Mouse (Mus musculus): Measurements from ENCODE around the gene Hcn3. TPM values are rescaled to one million over a fixed set of nuclear protein-coding genes. Genes with fewer than 3 reads are reported as not detected.

Hcn3 gene
- polyA plus RNA-seq, 1 experiment: 0.10 TPM

GRCm38 (mm10) chr3:89129908-89130307, 30.1 kb downstream of the Hcn3 start:
- no peaks in the 10 kb centered on the region for H3K36me3 ChIP-seq (ENCODE audit: control insufficient read depth, insufficient read depth)
- peaks cover 54% of the 10 kb centered on the region for H3K27me3 ChIP-seq (ENCODE audit: control insufficient read depth, insufficient read depth, insufficient read length)
- H3K79me2 ChIP-seq (ENCODE audit: control insufficient read depth, insufficient read depth): no peaks in the 10 kb centered on the region
- no peak overlapping the region for H3K4me2 ChIP-seq (ENCODE audit: low read depth)
- TF ChIP-seq MAX (IDR thresholded peaks at IDR 0.05; ENCODE audit: low read depth): no peak
- no peak overlapping the region for H3K4me3 ChIP-seq
- no peak overlapping the region for H3ac ChIP-seq (ENCODE audit: control insufficient read depth, insufficient read length)

DNA sequence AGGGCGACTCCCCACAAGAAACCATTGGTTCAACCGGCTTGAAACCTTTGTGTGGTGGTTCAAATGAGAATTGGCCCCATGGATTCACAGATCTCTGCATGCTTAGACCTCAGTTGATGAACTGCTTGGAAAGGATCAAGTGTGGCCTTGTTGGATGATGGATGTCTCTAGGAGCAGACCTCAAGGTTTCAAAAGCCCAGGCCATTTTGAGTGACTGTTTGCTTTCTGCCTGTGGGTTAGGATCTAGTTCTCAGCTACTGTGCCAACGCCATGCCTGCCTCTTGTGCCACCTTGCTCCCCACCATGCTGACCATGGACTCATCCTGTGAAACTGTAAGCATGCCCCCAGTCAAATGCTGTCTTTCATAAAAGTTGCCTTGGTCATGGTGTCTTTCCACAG, 34.0 kb downstream of the Hcn3 start:
- Histone ChIP-seq H3K4me2 (ENCODE audit: low read depth) (no peak overlapping the region), H3K36me3 (ENCODE audit: control insufficient read depth, insufficient read depth) (no peaks in the 10 kb centered on the region), H3K27me3 (ENCODE audit: control insufficient read depth, insufficient read depth, insufficient read length) (peaks cover 21% of the 10 kb centered on the region), H3K79me2 (ENCODE audit: control insufficient read depth, insufficient read depth) (no peaks in the 10 kb centered on the region), H3K4me3 (no peak overlapping the region), H3ac (ENCODE audit: control insufficient read depth, insufficient read length) (no peak overlapping the region)
- TF ChIP-seq REST (IDR thresholded peaks at IDR 0.05; ENCODE audit: insufficient read depth, insufficient read length) (no peak), MAX (IDR thresholded peaks at IDR 0.05; ENCODE audit: low read depth) (no peak), SRF (IDR thresholded peaks at IDR 0.05; ENCODE audit: control insufficient read depth, insufficient read length, low read depth) (no peak), TCF3 (IDR thresholded peaks at IDR 0.05; ENCODE audit: insufficient read length, low read depth) (no peak), E2F4 (IDR thresholded peaks at IDR 0.05; ENCODE audit: insufficient read depth) (no peak), USF1 (IDR thresholded peaks at IDR 0.05; ENCODE audit: low read depth) (no peak), MYOG (IDR thresholded peaks at IDR 0.05; ENCODE audit: control insufficient read depth in 1 of 3, insufficient read depth in 1 of 3, insufficient read length in 2 of 3, low read depth in 2 of 3) (no peak), MYOD1 (IDR thresholded peaks at IDR 0.05; ENCODE audit: control insufficient read depth in 1 of 3, insufficient read length in 2 of 3, low read depth in 2 of 3) (no peak), POLR2AphosphoS2 (IDR thresholded peaks at IDR 0.05; ENCODE audit: insufficient read length, low read depth) (no peak), TCF12 (IDR thresholded peaks at IDR 0.05; ENCODE audit: insufficient read depth, poor library complexity, severe bottlenecking) (no peak), CEBPB (IDR thresholded peaks at IDR 0.05; ENCODE audit: insufficient read depth, poor library complexity, severe bottlenecking) (no peak), POLR2A (IDR thresholded peaks at IDR 0.05; ENCODE audit: insufficient read length, low read depth) (no peak)

DNA sequence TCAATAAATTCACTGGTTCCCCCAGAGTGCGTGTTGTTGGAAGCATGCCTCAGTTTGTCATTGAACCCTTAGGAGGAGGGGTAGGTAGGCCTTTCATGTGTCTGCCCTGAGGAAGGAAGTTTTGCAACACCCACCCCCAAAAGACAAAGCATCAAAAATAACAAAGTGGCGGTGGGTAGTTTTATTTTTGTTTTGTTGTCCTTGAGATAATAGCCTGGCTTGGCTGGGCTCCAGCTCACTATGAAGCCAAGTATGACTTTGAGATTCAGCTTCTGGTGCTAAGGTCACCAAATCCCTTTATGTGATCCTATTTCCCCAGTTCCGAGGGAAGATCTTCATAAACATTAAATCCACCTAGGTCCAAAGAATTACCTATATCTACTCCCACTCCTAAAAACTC, 35.8 kb downstream of the Hcn3 start:
- Histone ChIP-seq H3K36me3 (ENCODE audit: control insufficient read depth, insufficient read depth) (no peaks in the 10 kb centered on the region), H3ac (ENCODE audit: control insufficient read depth, insufficient read length) (no peak overlapping the region), H3K27me3 (ENCODE audit: control insufficient read depth, insufficient read depth, insufficient read length) (peaks cover 27% of the 10 kb centered on the region), H3K4me2 (ENCODE audit: low read depth) (no peak overlapping the region), H3K79me2 (ENCODE audit: control insufficient read depth, insufficient read depth) (no peaks in the 10 kb centered on the region), H3K4me3 (no peak overlapping the region)
- no peak for TF ChIP-seq POLR2AphosphoS2 (IDR thresholded peaks at IDR 0.05; ENCODE audit: insufficient read length, low read depth)

GRCm38 (mm10) chr3:89123313-89123712, 36.7 kb downstream of the Hcn3 start:
- Histone ChIP-seq H3K4me3 (no peak overlapping the region), H3K36me3 (ENCODE audit: control insufficient read depth, insufficient read depth) (no peaks in the 10 kb centered on the region), H3K4me2 (ENCODE audit: low read depth) (no peak overlapping the region), H3K27me3 (ENCODE audit: control insufficient read depth, insufficient read depth, insufficient read length) (peaks cover 17% of the 10 kb centered on the region), H3ac (ENCODE audit: control insufficient read depth, insufficient read length) (no peak overlapping the region), H3K79me2 (ENCODE audit: control insufficient read depth, insufficient read depth) (no peaks in the 10 kb centered on the region)
- no peak for TF ChIP-seq CEBPB (IDR thresholded peaks at IDR 0.05; ENCODE audit: insufficient read depth, poor library complexity, severe bottlenecking)
- TF ChIP-seq MAX (IDR thresholded peaks at IDR 0.05; ENCODE audit: low read depth): no peak
- TF ChIP-seq POLR2AphosphoS2 (IDR thresholded peaks at IDR 0.05; ENCODE audit: insufficient read length, low read depth): no peak
- TF ChIP-seq MYOG (IDR thresholded peaks at IDR 0.05; ENCODE audit: control insufficient read depth in 1 of 3, insufficient read depth in 1 of 3, insufficient read length in 2 of 3, low read depth in 2 of 3): no peak
- no peak for TF ChIP-seq POLR2A (IDR thresholded peaks at IDR 0.05; ENCODE audit: insufficient read length, low read depth)
- TF ChIP-seq E2F4 (IDR thresholded peaks at IDR 0.05; ENCODE audit: insufficient read depth): no peak

DNA sequence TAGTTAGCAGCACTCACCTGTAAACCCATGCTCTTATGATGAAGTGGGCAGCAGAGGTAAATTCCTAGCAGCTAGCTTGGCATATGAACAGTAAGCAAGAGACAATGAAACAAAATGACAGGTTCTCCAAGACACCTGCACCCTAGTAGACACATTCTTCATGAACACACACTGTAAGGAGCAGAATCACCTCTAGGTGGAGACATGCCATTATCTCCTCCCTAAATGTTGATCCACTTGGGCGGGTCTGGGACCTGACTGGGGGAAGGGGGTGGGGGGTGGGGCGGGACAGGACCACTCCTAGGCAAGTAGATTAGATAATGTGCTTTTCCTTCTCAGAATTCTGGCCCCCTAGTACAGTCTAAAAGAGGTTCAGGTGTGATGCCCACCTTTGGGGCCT, 44.5 kb downstream of the Hcn3 start:
- Histone ChIP-seq H3K4me3 (no peak overlapping the region), H3K4me2 (ENCODE audit: low read depth) (no peak overlapping the region), H3K27me3 (ENCODE audit: control insufficient read depth, insufficient read depth, insufficient read length) (peaks cover 6% of the 10 kb centered on the region), H3K36me3 (ENCODE audit: control insufficient read depth, insufficient read depth) (no peaks in the 10 kb centered on the region), H3ac (ENCODE audit: control insufficient read depth, insufficient read length) (no peak overlapping the region), H3K79me2 (ENCODE audit: control insufficient read depth, insufficient read depth) (no peaks in the 10 kb centered on the region)
- TF ChIP-seq MAX (IDR thresholded peaks at IDR 0.05; ENCODE audit: low read depth) (no peak), SRF (IDR thresholded peaks at IDR 0.05; ENCODE audit: control insufficient read depth, insufficient read length, low read depth) (no peak), TCF12 (IDR thresholded peaks at IDR 0.05; ENCODE audit: insufficient read depth, poor library complexity, severe bottlenecking) (no peak)

- Histone ChIP-seq H3K4me3 (no peak overlapping the region), H3ac (ENCODE audit: control insufficient read depth, insufficient read length) (no peak overlapping the region), H3K4me2 (ENCODE audit: low read depth) (no peak overlapping the region), H3K79me2 (ENCODE audit: control insufficient read depth, insufficient read depth) (no peaks in the 10 kb centered on the region), H3K27me3 (ENCODE audit: control insufficient read depth, insufficient read depth, insufficient read length) (no peaks in the 10 kb centered on the region), H3K36me3 (ENCODE audit: control insufficient read depth, insufficient read depth) (no peaks in the 10 kb centered on the region)
- TF ChIP-seq POLR2A (IDR thresholded peaks at IDR 0.05; ENCODE audit: insufficient read length, low read depth): no peak
- TF ChIP-seq SRF (IDR thresholded peaks at IDR 0.05; ENCODE audit: control insufficient read depth, insufficient read length, low read depth): no peak
- no peak for TF ChIP-seq TCF3 (IDR thresholded peaks at IDR 0.05; ENCODE audit: insufficient read length, low read depth)
- TF ChIP-seq MYOG (IDR thresholded peaks at IDR 0.05; ENCODE audit: control insufficient read depth in 1 of 3, insufficient read depth in 1 of 3, insufficient read length in 2 of 3, low read depth in 2 of 3): no peak
- TF ChIP-seq REST (IDR thresholded peaks at IDR 0.05; ENCODE audit: insufficient read depth, insufficient read length): no peak
- TF ChIP-seq POLR2AphosphoS2 (IDR thresholded peaks at IDR 0.05; ENCODE audit: insufficient read length, low read depth): no peak
- no peak for TF ChIP-seq E2F4 (IDR thresholded peaks at IDR 0.05; ENCODE audit: insufficient read depth)
- TF ChIP-seq TCF12 (IDR thresholded peaks at IDR 0.05; ENCODE audit: insufficient read depth, poor library complexity, severe bottlenecking): no peak
- TF ChIP-seq MYOD1 (IDR thresholded peaks at IDR 0.05; ENCODE audit: control insufficient read depth in 1 of 3, insufficient read length in 2 of 3, low read depth in 2 of 3): no peak
- no peak for TF ChIP-seq USF1 (IDR thresholded peaks at IDR 0.05; ENCODE audit: low read depth)
- TF ChIP-seq CEBPB (IDR thresholded peaks at IDR 0.05; ENCODE audit: insufficient read depth, poor library complexity, severe bottlenecking): no peak
- TF ChIP-seq MAX (IDR thresholded peaks at IDR 0.05; ENCODE audit: low read depth): no peak
Measured at GRCm38 (mm10) chr3:89113058-89113457, 46.9 kb downstream of the Hcn3 start.
